Comparison of ENCODE assay signal across 8 mouse cellular contexts in the genomic region with DNA sequence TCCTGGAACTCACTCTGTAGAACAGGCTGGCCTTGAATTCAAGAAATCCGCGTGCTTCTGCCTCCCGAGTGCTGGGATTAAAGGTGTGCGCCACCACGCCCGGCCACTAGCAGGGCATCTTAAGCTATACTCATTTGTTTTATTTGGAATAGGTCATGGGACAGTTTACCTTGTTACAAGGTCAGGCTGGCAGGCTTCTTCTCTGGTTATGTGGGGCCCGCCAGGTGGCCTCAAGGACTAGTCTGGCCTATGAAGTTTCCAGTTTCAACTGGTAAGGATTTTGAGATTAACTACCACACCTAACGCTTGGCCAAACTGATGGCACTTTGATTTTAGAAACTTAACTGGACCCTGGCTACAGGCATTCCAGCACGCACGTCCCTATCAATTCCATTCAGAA. TPM values are rescaled to one million over a fixed set of nuclear protein-coding genes. Genes with fewer than 3 reads are reported as not detected.
DNase-seq lines count a peak whose midpoint lies in the region; ATAC-seq and TF ChIP-seq lines count a peak whose summit lies in the region.

No protein-coding gene starts in this region.

- TF ChIP-seq CTCF in spleen, adult 2 months (IDR thresholded peaks at IDR 0.05; ENCODE audit: extremely low read depth, insufficient read depth, insufficient read length, insufficient replicate concordance) = no peak

- H3K9me3 ChIP-seq in embryonic facial prominence, embryonic 14.5 days (ENCODE audit: control insufficient read depth, low read length) = no peaks in the 10 kb centered on the region
- no peaks in the 10 kb centered on the region for H3K9me3 ChIP-seq in limb, embryonic 10.5 days (replicated peaks)

- peaks cover 38% of the 10 kb centered on the region for H3K79me2 ChIP-seq in myocyte (ENCODE audit: control insufficient read depth, insufficient read depth)

- H3ac ChIP-seq in myocyte (ENCODE audit: control insufficient read depth, insufficient read length) = peak overlapping the region; percentile 77

- ATAC-seq in embryonic facial prominence, embryonic 14.5 days (ENCODE audit: low read depth) = no peak; the same call in 1 of the 2 replicates

- 46% methylated on average over 10 of the region's 10 CpGs for whole genome bisulfite sequencing in spleen, adult 2 months
- WGBS in embryonic facial prominence, embryonic 14.5 days = 20% methylated on average over 10 of the region's 10 CpGs
- 18% methylated on average over 10 of the region's 10 CpGs for WGBS in limb, embryonic 10.5 days

- H3K4me3 ChIP-seq in spleen, adult 2 months (ENCODE audit: extremely low read depth, insufficient read depth, insufficient read length) = peak overlapping the region; percentile 78
- H3K4me3 ChIP-seq in embryonic facial prominence, embryonic 14.5 days (ENCODE audit: low read depth, low read length) = peak overlapping the region; percentile 95
- peak overlapping the region; percentile 89 for H3K4me3 ChIP-seq in limb, embryonic 10.5 days
- peak overlapping the region; percentile 77 for H3K4me3 ChIP-seq in myocyte

- no peak for DNase-seq in spleen, adult 2 months (ENCODE audit: low read depth in 1 of 2, low spot score in 2 of 2)
- no peak for DNase-seq in spleen, postnatal 10 days (ENCODE audit: low spot score in 2 of 2)
- DNase-seq in embryonic facial prominence, embryonic 14.5 days (ENCODE audit: low spot score) = no peak
- DNase-seq in limb, embryonic 10.5 days (ENCODE audit: low spot score) = no peak
- no peak for DNase-seq in spleen, postnatal 14 days (ENCODE audit: low spot score in 2 of 2)
- no peak for DNase-seq in layer of hippocampus, postnatal 10 days (ENCODE audit: low spot score in 2 of 2)
- no peak for DNase-seq in cerebellum, postnatal 36 days

- H3K36me3 ChIP-seq in spleen, adult 2 months (ENCODE audit: control insufficient read depth, insufficient read depth, low read length) = no peaks in the 10 kb centered on the region
- no peaks in the 10 kb centered on the region for H3K36me3 ChIP-seq in embryonic facial prominence, embryonic 14.5 days (ENCODE audit: control insufficient read depth, insufficient read depth, low read length)
- peaks cover 19% of the 10 kb centered on the region for H3K36me3 ChIP-seq in limb, embryonic 10.5 days
- no peaks in the 10 kb centered on the region for H3K36me3 ChIP-seq in myocyte (ENCODE audit: control insufficient read depth, insufficient read depth)

- H3K27me3 ChIP-seq in spleen, adult 2 months (ENCODE audit: control insufficient read depth, insufficient read depth, low read length) = no peaks in the 10 kb centered on the region
- no peaks in the 10 kb centered on the region for H3K27me3 ChIP-seq in embryonic facial prominence, embryonic 14.5 days (replicated peaks; ENCODE audit: control insufficient read depth, insufficient read depth, low read length)
- H3K27me3 ChIP-seq in limb, embryonic 10.5 days (ENCODE audit: low read depth, poor library complexity, severe bottlenecking) = no peaks in the 10 kb centered on the region
- H3K27me3 ChIP-seq in myocyte (ENCODE audit: control insufficient read depth, insufficient read depth, insufficient read length) = no peaks in the 10 kb centered on the region

- peak overlapping the region; percentile 87 for H3K27ac ChIP-seq in spleen, adult 2 months (ENCODE audit: insufficient read depth, low read length)
- peak overlapping the region; percentile 95 for H3K27ac ChIP-seq in embryonic facial prominence, embryonic 14.5 days (replicated peaks; ENCODE audit: low read depth, low read length)
- H3K27ac ChIP-seq in limb, embryonic 10.5 days = peak overlapping the region; percentile 99

- H3K4me2 ChIP-seq in embryonic facial prominence, embryonic 14.5 days (ENCODE audit: low read depth, low read length) = peak overlapping the region; percentile 71
- H3K4me2 ChIP-seq in myocyte (ENCODE audit: low read depth) = peak overlapping the region; percentile 91

- peaks cover 9% of the 10 kb centered on the region; the same call in 1 of the 2 replicates for H3K4me1 ChIP-seq in spleen, adult 2 months (ENCODE audit: control insufficient read depth, insufficient read depth, insufficient read length)
- peaks cover 12% of the 10 kb centered on the region for H3K4me1 ChIP-seq in embryonic facial prominence, embryonic 14.5 days (ENCODE audit: control insufficient read depth, insufficient read depth, low read length)
- peaks cover 18% of the 10 kb centered on the region for H3K4me1 ChIP-seq in limb, embryonic 10.5 days

- peak overlapping the region; percentile 99 for H3K9ac ChIP-seq in embryonic facial prominence, embryonic 14.5 days (ENCODE audit: low read depth, low read length)

- TF ChIP-seq POLR2A in spleen, adult 2 months (IDR thresholded peaks at IDR 0.05; ENCODE audit: low read depth, low read length) = no peak
- no peak for TF ChIP-seq POLR2A in myocyte (IDR thresholded peaks at IDR 0.05; ENCODE audit: insufficient read length, low read depth)

TF ChIP-seq in myocyte, 11 proteins besides CTCF, POLR2A, EP300 and RAD21:
- TF ChIP-seq SRF (IDR thresholded peaks at IDR 0.05; ENCODE audit: control insufficient read depth, insufficient read length, low read depth) = no peak
- TF ChIP-seq CEBPB (IDR thresholded peaks at IDR 0.05; ENCODE audit: insufficient read depth, poor library complexity, severe bottlenecking) = no peak
- TF ChIP-seq MYOD1 (IDR thresholded peaks at IDR 0.05; ENCODE audit: control insufficient read depth in 1 of 3, insufficient read length in 2 of 3, low read depth in 2 of 3) = no peak

RNA-seq across cellular contexts. Expression of a gene that starts 0.4 kb away (rescaled TPM):
- polyA plus RNA-seq in spleen, adult 2 months (2012; rRNA removed) = 0.78 and 1.2 TPM in 2 replicates
- polyA plus RNA-seq in embryonic facial prominence, embryonic 14.5 days (2014; fragmentation: Nextera tagmentation; extraction: Ambion mirVana) = 9.9 and 10.6 TPM in 2 replicates
- 8.5 and 12.6 TPM in 2 replicates for polyA plus RNA-seq in limb, embryonic 10.5 days (2016; fragmentation: Nextera tagmentation; extraction: Ambion mirVana)
- 3.4 TPM for polyA plus RNA-seq in myocyte (2012; fragmentation: generic; extraction: Trizol)
- total RNA-seq in layer of hippocampus, postnatal 10 days (2021) = 10 to 100 TPM; 10.6 to 15.7 TPM

RNA-seq across cellular contexts. Expression of a gene that starts 5.3 kb away (rescaled TPM):
- polyA plus RNA-seq in spleen, adult 2 months (2012; rRNA removed) = 1.9 and 2.1 TPM in 2 replicates
- polyA plus RNA-seq in embryonic facial prominence, embryonic 14.5 days (2014; fragmentation: Nextera tagmentation; extraction: Ambion mirVana) = 29.3 and 37.1 TPM in 2 replicates
- 55.2 and 59.6 TPM in 2 replicates for polyA plus RNA-seq in limb, embryonic 10.5 days (2016; fragmentation: Nextera tagmentation; extraction: Ambion mirVana)
- polyA plus RNA-seq in myocyte (2012; fragmentation: generic; extraction: Trizol) = 4.3 TPM
- 10 to 100 TPM; 44.3 to 50.4 TPM for total RNA-seq in layer of hippocampus, postnatal 10 days (2021)
